Mouse (Mus musculus): ENCODE measurements at regions not wholly inside any gene's neighbourhood (a gene's known extent, or its start where the extent isn't known, plus 50 kb on each side); places are given as distances from the start of the nearest gene placed in this dataset.

GRCm38 (mm10) chr2:173930606-173931177 lies 145.4 kb upstream of the Stx16 start:
- intact Hi-C loops (cut with DNase I), result no loop called here
- no peak for DNase-seq

- no peak for DNase-seq
- intact Hi-C loops (cut with DNase I), result no loop called here
Measured at GRCm38 (mm10) chr2:173935706-173936105, 140.4 kb upstream of the Stx16 start.

GRCm38 (mm10) chr2:173937531-173938439 lies 138.3 kb upstream of the Stx16 start:
- intact Hi-C loops (cut with DNase I), result no loop called here
- no peak for DNase-seq

GRCm38 (mm10) chr2:173938440-173938787 lies 137.7 kb upstream of the Stx16 start:
- DNase-seq, result no peak
- intact Hi-C loops (cut with DNase I), result no loop called here

GRCm38 (mm10) chr2:173945441-173945840 lies 130.7 kb upstream of the Stx16 start:
- no peak for DNase-seq
- intact Hi-C loops (cut with DNase I), result no loop called here

GRCm38 (mm10) chr2:173948586-173948985 lies 127.5 kb upstream of the Stx16 start:
- intact Hi-C loops (cut with DNase I), result no loop called here
- DNase-seq, result no peak

- intact Hi-C loops (cut with DNase I), result no loop called here
- DNase-seq, result no peak
Measured at GRCm38 (mm10) chr2:173950164-173950891, 125.8 kb upstream of the Stx16 start.

GRCm38 (mm10) chr2:173966111-173966510 lies 110.0 kb upstream of the Stx16 start:
- DNase-seq, result no peak
- intact Hi-C loops (cut with DNase I), result no loop called here

GRCm38 (mm10) chr2:173970789-173971188 lies 105.3 kb upstream of the Stx16 start:
- no peak for DNase-seq
- intact Hi-C loops (cut with DNase I), result no loop called here

GRCm38 (mm10) chr2:173976314-173977053 lies 99.6 kb upstream of the Stx16 start:
- DNase-seq, result no peak
- intact Hi-C loops (cut with DNase I), result no loop called here

- intact Hi-C loops (cut with DNase I), result no loop called here
- DNase-seq, result no peak
Measured at GRCm38 (mm10) chr2:173977236-173978053, 98.7 kb upstream of the Stx16 start.

GRCm38 (mm10) chr2:173978138-173978765 lies 97.9 kb upstream of the Stx16 start:
- intact Hi-C loops (cut with DNase I), result no loop called here
- DNase-seq, result no peak

GRCm38 (mm10) chr2:173981036-173981435 lies 95.1 kb upstream of the Stx16 start:
- intact Hi-C loops (cut with DNase I), result no loop called here
- no peak for DNase-seq

- intact Hi-C loops (cut with DNase I), result no loop called here
- no peak for DNase-seq
Measured at GRCm38 (mm10) chr2:173987516-173987915, 88.6 kb upstream of the Stx16 start.

- DNase-seq, result no peak
- intact Hi-C loops (cut with DNase I), result no loop called here
Measured at GRCm38 (mm10) chr2:173987921-173988320, 88.2 kb upstream of the Stx16 start.

- DNase-seq, result no peak
- intact Hi-C loops (cut with DNase I), result no loop called here
Measured at GRCm38 (mm10) chr2:173988641-173989336, 87.3 kb upstream of the Stx16 start.

- no peak for DNase-seq
- intact Hi-C loops (cut with DNase I), result no loop called here
Measured at GRCm38 (mm10) chr2:173990664-173991063, 85.4 kb upstream of the Stx16 start.

GRCm38 (mm10) chr2:173991447-173991846 lies 84.7 kb upstream of the Stx16 start:
- DNase-seq, result no peak
- intact Hi-C loops (cut with DNase I), result no loop called here

- no peak for DNase-seq
- intact Hi-C loops (cut with DNase I), result no loop called here
Measured at GRCm38 (mm10) chr2:173992041-173992440, 84.1 kb upstream of the Stx16 start.

Measured in heart, postnatal 36 days (tissue).